Mouse (Mus musculus) midbrain, postnatal 0 days (tissue): ENCODE measurements at regions not wholly inside any gene's neighbourhood (a gene's known extent, or its start where the extent isn't known, plus 50 kb on each side); places are given as distances from the start of the nearest gene placed in this dataset.

Experiments used
- ATAC-seq: fragments of 200-750 bp; cut with Nextera tagmentation; 2 replicates; pipeline ENCODE4 v1.8.0; 2017; ENCODE audit warnings: moderate number of reproducible peaks, mild to moderate bottlenecking, moderate TSS enrichment, moderate library complexity; ENCODE audit not compliant: low FRiP score
- DNase-seq: peaks from one replicate; pipeline ENCODE4 v3.0.0-alpha.2; 2015; ENCODE audit warnings: low spot score
- H3K27ac ChIP-seq: fragments of 300-500 bp; sonication (generic); 2 replicates; pipeline ENCODE4 v1.5.1; 2014; ENCODE audit warnings: low read depth, mild to moderate bottlenecking, low read length, mixed read lengths
- H3K27me3 ChIP-seq: fragments of 300-500 bp; sonication (generic); 2 replicates; pipeline ENCODE4 v1.6.1; 2014; ENCODE audit warnings: low read length, control low read depth, mixed read lengths; ENCODE audit not compliant: insufficient read depth
- H3K36me3 ChIP-seq: fragments of 300-500 bp; sonication (generic); 2 replicates; pipeline ENCODE4 v1.6.1; 2014; ENCODE audit warnings: low read length, control low read depth, mixed read lengths; ENCODE audit not compliant: insufficient read depth
- H3K4me1 ChIP-seq: fragments of 300-500 bp; sonication (generic); 2 replicates; pipeline ENCODE4 v1.6.1; 2014; ENCODE audit warnings: mild to moderate bottlenecking, control low read depth, antibody characterized with exemption, low read length, mixed read lengths; ENCODE audit not compliant: insufficient read depth
- H3K4me2 ChIP-seq: fragments of 300-500 bp; sonication (generic); 2 replicates; pipeline ENCODE4 v1.6.1; 2014; ENCODE audit warnings: low read depth, mild to moderate bottlenecking, low read length, mixed read lengths; ENCODE audit not compliant: poor library complexity, severe bottlenecking
- H3K4me3 ChIP-seq: fragments of 300-500 bp; sonication (generic); 2 replicates; pipeline ENCODE4 v1.5.1; 2014; ENCODE audit warnings: low read depth, mild to moderate bottlenecking, low read length, moderate library complexity
- H3K9ac ChIP-seq: fragments of 300-500 bp; sonication (generic); replicated peaks from 2 replicates; pipeline ENCODE4 v1.6.1; 2014; ENCODE audit warnings: mild to moderate bottlenecking, low read length, moderate library complexity, mixed read lengths; ENCODE audit not compliant: poor library complexity, severe bottlenecking
- H3K9me3 ChIP-seq: fragments of 300-500 bp; sonication (generic); 2 replicates; pipeline ENCODE4 v1.6.1; 2016; ENCODE audit warnings: low read length, control low read depth
- CTCF ChIP-seq: IDR thresholded peaks from 2 replicates; pipeline ENCODE4 v1.5.1; 2016; ENCODE audit warnings: antibody characterized with exemption, mild to moderate bottlenecking
- WGBS: fragments of 180-500 bp; shearing (Covaris S2); extraction: QIAGEN DNeasy Blood & Tissue Kit; methylation state at CpG from one replicate; pipeline ENCODE4 v1.1.7; 2014; 5-methylcytosine and 5-hydroxymethylcytosine counted together

DNA sequence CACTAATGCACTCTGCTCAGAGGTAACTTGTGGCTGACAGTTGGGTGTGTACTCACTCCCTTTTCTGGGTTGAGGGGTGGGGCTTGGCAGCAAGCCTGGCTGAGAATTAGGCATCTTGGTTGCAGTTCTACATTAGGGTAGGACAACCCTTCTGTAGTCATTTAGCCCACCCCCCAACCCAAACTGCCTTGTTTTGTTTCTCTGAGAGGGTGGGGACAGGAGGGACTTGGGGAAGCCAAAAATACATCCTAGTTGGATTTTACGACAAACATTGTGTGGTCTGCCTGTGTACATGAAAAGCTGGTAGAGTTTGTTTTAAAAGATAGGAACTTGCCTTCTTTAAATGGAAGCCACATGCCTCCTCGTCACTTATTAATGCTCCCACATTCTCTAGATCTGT, 146.8 kb upstream of the Gdnf start:
- H3K9me3 ChIP-seq, result no peaks in the 10 kb centered on the region
- no peak overlapping the region for H3K4me3 ChIP-seq
- H3K4me1 ChIP-seq, result no peaks in the 10 kb centered on the region
- H3K4me2 ChIP-seq, result no peak overlapping the region
- DNase-seq (no peak), ATAC-seq (no peak)
- WGBS, result 83% methylated on average over 2 of the region's 2 CpGs
- no peaks in the 10 kb centered on the region for H3K27me3 ChIP-seq
- no peaks in the 10 kb centered on the region for H3K36me3 ChIP-seq
- no peak overlapping the region for H3K9ac ChIP-seq
- H3K27ac ChIP-seq, result no peak overlapping the region
- no peak for TF ChIP-seq CTCF

DNA sequence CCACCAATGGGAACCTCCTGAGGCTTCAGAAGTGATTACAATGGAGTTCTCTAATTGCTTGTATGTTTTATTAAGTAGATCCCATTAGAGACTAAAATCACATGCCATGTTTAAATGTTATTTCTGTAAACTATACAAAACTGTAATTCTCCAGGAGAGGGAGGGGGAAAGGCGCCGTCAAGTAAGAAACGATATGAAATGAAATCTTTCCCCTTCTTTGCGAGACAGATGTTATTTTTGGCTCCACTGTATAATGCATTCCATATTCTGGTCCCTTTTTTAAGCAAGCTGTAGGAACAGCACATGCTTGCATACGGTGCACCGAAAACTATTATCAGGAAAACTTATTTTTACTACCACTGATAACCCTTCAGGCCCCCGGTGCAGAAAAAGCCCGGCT, 141.0 kb upstream of the Gdnf start:
- no peak overlapping the region for H3K27ac ChIP-seq
- no peak overlapping the region for H3K4me2 ChIP-seq
- no peaks in the 10 kb centered on the region for H3K27me3 ChIP-seq
- H3K4me1 ChIP-seq, result no peaks in the 10 kb centered on the region
- ATAC-seq (no peak), DNase-seq (no peak)
- no peaks in the 10 kb centered on the region for H3K36me3 ChIP-seq
- H3K9ac ChIP-seq, result no peak overlapping the region
- TF ChIP-seq CTCF, result no peak
- 79% methylated on average over 8 of the region's 8 CpGs for WGBS
- no peak overlapping the region for H3K4me3 ChIP-seq
- H3K9me3 ChIP-seq, result no peaks in the 10 kb centered on the region

DNA sequence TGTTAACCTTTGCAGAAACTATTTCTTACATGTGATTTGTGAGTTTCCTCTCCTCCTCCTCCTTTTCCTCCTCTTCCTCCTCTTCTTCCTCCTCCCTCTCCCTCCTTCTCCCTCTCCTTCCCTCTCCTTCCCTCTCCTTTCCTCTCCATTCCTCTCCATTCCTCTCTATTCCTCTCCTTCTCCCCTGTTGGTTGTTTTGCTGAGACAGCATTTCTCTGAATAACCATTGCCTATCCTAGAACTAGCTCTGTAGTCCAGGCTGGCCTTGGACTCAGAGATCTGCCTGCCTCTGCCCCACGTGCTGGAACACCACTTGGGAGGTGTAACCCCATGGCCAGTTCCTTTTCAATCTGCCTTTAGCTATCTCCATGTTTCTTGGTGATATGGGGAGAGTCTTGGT, 133.7 kb upstream of the Gdnf start:
- no peak overlapping the region for H3K9ac ChIP-seq
- no peaks in the 10 kb centered on the region for H3K4me1 ChIP-seq
- no peaks in the 10 kb centered on the region for H3K9me3 ChIP-seq
- no peak overlapping the region for H3K27ac ChIP-seq
- DNase-seq, result no peak
- TF ChIP-seq CTCF, result no peak
- no peak overlapping the region for H3K4me2 ChIP-seq
- no peaks in the 10 kb centered on the region for H3K27me3 ChIP-seq
- H3K36me3 ChIP-seq, result no peaks in the 10 kb centered on the region
- 76% methylated on average over 1 of the region's 1 CpGs for WGBS
- ATAC-seq, result no peak
- no peak overlapping the region for H3K4me3 ChIP-seq

DNA sequence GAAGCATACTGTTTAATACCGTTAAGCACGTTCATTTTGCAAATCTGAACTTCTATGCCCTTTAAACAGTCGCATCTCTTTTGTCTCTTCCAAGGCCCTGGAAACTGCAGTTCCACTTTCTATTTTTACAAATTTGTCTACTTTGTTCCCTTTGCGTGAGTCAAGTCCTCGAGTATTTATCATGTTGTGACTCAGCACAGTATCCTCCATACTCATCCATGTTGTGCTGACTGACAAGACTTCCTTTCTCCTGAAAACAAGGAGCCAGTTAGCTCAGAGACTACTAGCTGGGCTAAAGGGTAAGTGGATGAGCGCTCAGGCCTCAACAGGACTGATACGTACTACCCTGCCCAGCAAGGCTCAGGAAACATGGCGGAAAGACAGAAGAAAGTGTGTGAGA, 131.9 kb upstream of the Gdnf start:
- Histone ChIP-seq H3K36me3 (no peaks in the 10 kb centered on the region), H3K27me3 (no peaks in the 10 kb centered on the region), H3K9ac (no peak overlapping the region), H3K27ac (no peak overlapping the region), H3K4me2 (no peak overlapping the region), H3K9me3 (no peaks in the 10 kb centered on the region), H3K4me1 (no peaks in the 10 kb centered on the region), H3K4me3 (no peak overlapping the region)
- DNase-seq (no peak), ATAC-seq (no peak)
- no peak for TF ChIP-seq CTCF
- WGBS, result 92% methylated on average over 8 of the region's 8 CpGs

DNA sequence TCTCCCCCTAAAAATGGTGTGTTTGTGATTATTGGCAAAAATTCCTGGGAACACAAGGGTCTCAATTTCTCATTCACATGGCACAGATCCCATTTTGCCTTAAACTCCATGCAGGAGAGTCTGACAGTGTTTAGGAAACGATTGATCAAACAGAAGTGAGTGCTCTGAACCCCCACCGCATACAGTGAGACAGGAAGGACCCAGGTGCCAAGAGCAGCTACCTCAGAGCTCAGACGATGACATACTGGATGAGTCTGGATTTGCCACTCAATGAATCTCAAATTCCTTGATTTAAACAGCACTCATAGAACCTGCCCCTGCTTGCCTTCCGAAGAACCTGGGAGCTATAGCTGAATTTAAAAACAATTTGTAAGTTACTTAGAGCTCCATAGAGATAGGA, 129.6 kb upstream of the Gdnf start:
- no peaks in the 10 kb centered on the region for H3K36me3 ChIP-seq
- H3K4me1 ChIP-seq, result no peaks in the 10 kb centered on the region
- no peaks in the 10 kb centered on the region for H3K9me3 ChIP-seq
- 90% methylated on average over 4 of the region's 4 CpGs for WGBS
- no peak overlapping the region for H3K9ac ChIP-seq
- H3K27ac ChIP-seq, result no peak overlapping the region
- H3K27me3 ChIP-seq, result no peaks in the 10 kb centered on the region
- no peak for DNase-seq
- no peak for ATAC-seq
- H3K4me2 ChIP-seq, result no peak overlapping the region
- TF ChIP-seq CTCF, result no peak
- H3K4me3 ChIP-seq, result no peak overlapping the region

DNA sequence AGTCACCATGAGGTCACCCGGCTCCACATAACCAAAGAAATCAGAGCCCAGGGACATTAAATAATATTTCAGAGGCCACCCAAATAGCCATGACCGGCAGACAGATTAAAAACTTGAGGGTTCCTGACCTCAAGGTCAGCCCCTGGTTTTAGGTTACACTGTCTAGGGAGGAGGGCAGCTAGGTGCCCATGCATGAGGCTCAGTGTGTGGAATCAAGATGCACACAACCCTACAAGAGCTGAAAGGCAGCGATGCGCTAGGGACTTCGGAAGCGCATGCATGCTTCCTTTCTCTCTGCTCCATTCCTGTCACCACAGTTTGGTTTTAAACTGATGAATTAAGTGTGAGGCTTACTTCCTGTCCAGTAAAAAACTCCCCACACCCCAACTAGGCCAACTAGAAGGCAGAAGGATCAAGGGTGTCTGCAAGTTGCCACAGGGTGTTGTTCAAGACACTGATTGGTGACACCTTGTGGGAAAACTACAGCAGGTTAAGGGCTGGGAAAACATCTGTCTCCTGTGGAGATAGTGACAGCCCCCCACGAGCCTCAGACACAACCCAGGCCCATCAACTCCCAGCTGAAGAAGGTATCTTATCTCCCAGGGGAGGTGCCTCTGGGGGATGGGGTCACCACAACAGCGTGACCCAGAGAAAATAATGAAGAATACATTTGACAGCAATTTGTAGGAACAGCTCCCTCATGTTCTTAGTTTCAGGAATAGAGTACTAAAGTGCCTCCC, 127.2 kb upstream of the Gdnf start:
- H3K4me1 ChIP-seq, result no peaks in the 10 kb centered on the region
- H3K36me3 ChIP-seq, result no peaks in the 10 kb centered on the region
- H3K9ac ChIP-seq, result no peak overlapping the region
- no peak overlapping the region for H3K4me3 ChIP-seq
- no peak for TF ChIP-seq CTCF
- no peaks in the 10 kb centered on the region for H3K9me3 ChIP-seq
- no peak overlapping the region for H3K27ac ChIP-seq
- 72% methylated on average over 8 of the region's 8 CpGs for WGBS
- DNase-seq (no peak), ATAC-seq (no peak)
- H3K27me3 ChIP-seq, result no peaks in the 10 kb centered on the region
- H3K4me2 ChIP-seq, result no peak overlapping the region
